Mouse (Mus musculus) 3134 (cell line): Measurements from ENCODE around the gene Prss35.

Source experiments
- DNase-seq: peaks from one replicate; pipeline ENCODE4 v3.0.0-alpha.2; 2011; ENCODE audit warnings: low spot score; ENCODE audit not compliant: insufficient read length; ENCODE audit errors: extremely low read depth

Prss35 gene

GRCm38 (mm10) chr9:86797553-86797952 is 54.1 kb downstream of the Prss35 start:
- DNase-seq: no peak

- no peak for DNase-seq
Observed at GRCm38 (mm10) chr9:86798129-86798528, 54.7 kb downstream of the Prss35 start.

DNA sequence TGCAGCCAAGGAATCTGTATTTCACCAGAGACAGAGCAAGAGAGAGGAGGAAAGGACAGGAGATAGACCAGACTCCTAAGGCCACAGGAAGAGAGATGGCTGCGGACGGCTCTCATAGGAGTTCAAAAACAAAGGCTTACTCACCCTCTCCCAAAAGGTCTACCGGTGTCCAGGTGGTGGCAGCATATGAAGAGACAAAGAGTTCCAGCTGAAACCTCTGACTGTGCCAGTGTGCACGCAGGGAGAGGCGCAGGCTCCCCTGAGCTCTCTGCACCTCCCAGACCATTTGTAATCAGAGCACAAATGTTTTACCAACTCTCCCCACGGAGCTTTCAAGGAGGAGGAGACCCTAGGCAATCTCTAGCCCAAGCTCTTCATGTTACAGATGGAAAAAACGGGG is 55.2 kb downstream of the Prss35 start:
- no peak for DNase-seq

DNA sequence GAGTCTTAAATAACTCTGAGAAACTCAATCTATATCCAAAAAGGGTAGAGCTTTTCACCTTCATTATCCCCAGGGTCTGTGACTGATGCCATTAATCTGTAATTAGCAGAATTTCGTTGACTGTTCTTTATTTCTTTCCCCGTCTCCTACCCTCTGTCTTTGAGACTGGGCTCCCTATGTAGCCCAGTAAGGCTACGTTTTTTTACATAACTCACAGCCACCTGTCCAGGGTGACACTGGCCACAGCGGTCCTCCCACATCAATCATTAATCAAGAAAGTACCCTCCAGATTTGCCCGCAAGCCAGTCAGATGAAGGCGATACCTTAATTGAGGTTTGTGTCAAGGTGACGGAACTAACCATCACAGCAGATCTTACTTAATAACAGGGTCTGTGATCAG is 55.6 kb downstream of the Prss35 start:
- DNase-seq: no peak

DNA sequence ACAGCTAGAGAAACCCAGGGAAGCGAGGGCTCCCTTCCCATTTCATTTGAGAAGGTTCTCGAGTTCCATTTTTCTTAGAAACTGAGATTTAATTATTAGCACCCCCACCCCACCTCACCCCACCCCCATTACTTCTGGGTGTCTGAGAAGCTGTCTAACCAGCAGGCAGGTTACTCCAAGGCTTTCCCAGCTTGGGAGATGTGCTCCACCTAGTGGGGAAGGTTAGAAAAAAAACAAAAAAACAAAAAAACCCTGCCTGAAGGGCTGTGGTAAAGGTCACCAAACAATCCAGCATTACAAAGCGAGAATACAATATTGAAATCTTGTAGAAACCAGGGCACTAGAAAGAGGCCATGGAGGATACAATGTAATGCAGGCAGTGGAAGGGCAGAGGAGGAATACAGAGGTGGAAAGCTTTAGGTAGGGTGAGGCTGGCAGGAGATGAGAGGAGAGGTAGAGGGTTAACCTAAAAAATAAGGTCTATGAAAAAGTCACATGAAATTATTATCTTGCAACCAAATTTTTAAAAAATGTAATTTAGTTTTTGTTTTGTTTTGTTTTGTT is 57.2 kb downstream of the Prss35 start:
- no peak for DNase-seq
